Mouse (Mus musculus) cerebellum, adult 2 months (tissue): ENCODE data around the gene Brcc3.

Experiments used
- CTCF ChIP-seq: fragments of 200-500 bp; IDR thresholded peaks from 2 replicates; pipeline ENCODE4 v1.5.1; 2011; ENCODE audit warnings: low read depth, mild to moderate bottlenecking, control low read depth, low read length, moderate library complexity, borderline replicate concordance; ENCODE audit not compliant: insufficient read depth
- POLR2A ChIP-seq: fragments of 200-500 bp; IDR thresholded peaks from 2 replicates; pipeline ENCODE4 v1.6.1; 2011; ENCODE audit warnings: low read length, control low read depth, borderline replicate concordance; ENCODE audit not compliant: insufficient read depth

GRCm38 (mm10) chrX:75370197-75370596 lies 46.2 kb upstream of the Brcc3 start:
- TF ChIP-seq POLR2A (no peak), CTCF (no peak)
